Mouse (Mus musculus): Measurements from ENCODE around the gene Uhrf1bp1l.

- TF ChIP-seq CTCF (IDR thresholded peaks at IDR 0.05; ENCODE audit: borderline replicate concordance, insufficient read depth, low read depth, low read length), result no peak
- no peak for TF ChIP-seq POLR2A (IDR thresholded peaks at IDR 0.05; ENCODE audit: borderline replicate concordance, insufficient read depth, low read length)
Measured at GRCm38 (mm10) chr10:89760772-89761171, 16.0 kb downstream of the Uhrf1bp1l start.

Data from cerebellum, adult 2 months (tissue).